Mouse (Mus musculus) embryo, embryonic 9.5 days (tissue): ENCODE results near the gene St6galnac6.
A peak's percentile ranks its signal among the peaks of the same experiment; 100 is the strongest.

Experiments used
- DNase-seq: peaks from one replicate; pipeline ENCODE4 v3.0.0-alpha.2; 2017; ENCODE audit errors: extremely low spot score

The St6galnac6 gene

DNA sequence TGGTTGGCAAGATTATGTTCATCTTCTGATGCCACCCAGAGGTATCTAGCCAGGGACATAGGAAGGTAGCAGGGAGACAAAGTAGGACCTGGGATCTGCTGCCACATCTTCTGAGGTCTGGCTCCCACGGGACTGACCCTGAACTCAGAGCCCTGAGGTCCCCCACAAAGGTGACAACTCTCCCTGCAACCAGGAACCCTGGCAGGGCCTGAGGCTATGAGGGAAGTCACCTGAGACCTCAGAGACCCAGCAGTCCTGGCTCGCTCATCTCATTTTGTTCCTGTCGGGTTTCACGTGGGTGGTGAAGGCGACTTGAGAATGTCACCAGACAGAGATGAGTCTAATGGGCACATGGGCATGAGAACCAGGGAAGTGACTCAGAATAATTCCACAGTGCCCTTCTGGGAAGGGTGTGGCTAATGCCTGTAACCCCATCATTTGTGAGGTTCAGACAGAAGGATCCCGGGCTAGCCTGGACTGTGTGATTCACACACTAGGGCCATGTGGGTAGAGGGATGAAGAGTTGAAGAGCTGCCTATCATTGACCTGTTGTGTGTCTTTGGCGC is 14.3 kb upstream of the St6galnac6 start:
- no peak for DNase-seq

DNA sequence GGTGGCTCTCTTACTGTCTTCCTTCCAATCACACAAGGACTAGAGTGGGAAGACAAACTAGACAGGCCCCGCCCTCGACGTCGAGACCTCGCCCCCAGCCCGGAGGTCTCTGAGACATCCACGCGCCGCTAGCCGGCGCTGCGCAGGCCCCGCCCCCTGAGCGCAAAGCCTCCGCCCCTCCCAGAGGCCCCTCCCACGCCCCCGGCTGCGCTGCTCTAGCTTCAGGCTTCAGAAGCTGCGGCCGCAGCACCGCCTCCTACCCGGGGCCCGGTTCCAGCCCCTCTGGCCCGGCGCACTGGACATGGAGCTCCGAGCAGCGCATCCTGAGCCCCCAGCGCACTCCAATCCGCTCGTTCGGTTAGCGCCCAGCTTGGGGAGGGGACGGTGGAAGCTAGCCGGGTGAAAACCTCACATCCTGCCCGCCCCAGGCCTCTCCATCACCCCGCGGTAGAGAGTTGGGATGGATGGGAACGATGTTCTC is 12.6 kb upstream of the St6galnac6 start, which contains the start of gene St6galnac4:
Gene St6galnac4, plus strand, starts transcription at position 225 of the 481 bp plus-strand sequence.
- DNase-seq = peak; percentile 96

DNA sequence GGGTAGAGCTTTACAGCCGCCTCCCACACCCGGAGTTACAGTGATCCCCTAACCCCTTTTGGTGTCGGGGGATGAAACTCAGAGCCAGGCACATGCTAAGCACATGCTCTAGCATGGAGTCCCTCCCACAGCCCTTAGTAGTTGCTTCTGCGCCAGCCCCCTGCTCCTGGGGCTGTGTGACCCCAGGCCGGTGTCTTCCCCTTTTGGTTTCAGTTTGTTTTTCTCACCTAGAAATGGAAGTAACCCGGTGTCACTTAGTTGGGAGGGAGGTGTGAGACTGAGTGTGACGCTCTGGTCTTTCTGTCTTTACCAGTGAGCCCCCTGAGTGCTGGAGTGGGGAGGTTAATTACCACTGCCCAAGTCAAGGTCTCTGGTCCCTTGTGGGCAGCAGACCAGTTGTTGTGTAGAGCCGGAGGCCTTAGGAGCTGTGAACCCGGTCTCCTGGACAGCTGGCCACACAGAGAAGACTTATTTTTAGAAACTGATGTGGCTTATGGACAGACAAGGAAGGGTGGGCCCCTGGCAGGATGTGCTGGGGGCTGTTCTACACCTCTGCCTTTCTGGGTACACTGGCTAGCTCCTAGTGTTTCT is 11.7 kb upstream of the St6galnac6 start:
- DNase-seq = no peak

- no peak for DNase-seq
These were observed 10.2 kb upstream of the St6galnac6 start for GRCm38 (mm10) chr2:32589213-32589795.

DNA sequence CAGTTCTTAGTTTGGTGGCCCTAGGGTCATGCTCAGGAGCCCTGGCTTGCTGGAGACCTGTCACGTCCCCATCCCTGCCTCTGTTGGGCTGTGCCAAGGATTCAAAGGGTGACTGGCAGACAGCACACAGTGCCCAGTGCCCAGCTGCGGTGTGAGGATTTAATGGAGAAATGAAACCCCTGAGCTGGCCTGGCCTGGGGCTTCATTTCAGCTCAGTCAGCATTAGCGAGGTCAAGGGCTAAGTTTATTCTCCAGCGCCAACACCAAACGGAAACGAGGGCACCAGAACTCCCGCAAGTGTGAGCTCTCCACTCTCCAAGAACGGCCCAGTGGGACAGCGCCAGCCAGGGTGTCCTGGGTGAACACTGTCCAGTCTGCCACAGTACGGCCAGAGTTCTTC is 9.3 kb upstream of the St6galnac6 start:
- no peak for DNase-seq

GRCm38 (mm10) chr2:32591249-32591648 is 8.3 kb upstream of the St6galnac6 start:
- DNase-seq = no peak

DNA sequence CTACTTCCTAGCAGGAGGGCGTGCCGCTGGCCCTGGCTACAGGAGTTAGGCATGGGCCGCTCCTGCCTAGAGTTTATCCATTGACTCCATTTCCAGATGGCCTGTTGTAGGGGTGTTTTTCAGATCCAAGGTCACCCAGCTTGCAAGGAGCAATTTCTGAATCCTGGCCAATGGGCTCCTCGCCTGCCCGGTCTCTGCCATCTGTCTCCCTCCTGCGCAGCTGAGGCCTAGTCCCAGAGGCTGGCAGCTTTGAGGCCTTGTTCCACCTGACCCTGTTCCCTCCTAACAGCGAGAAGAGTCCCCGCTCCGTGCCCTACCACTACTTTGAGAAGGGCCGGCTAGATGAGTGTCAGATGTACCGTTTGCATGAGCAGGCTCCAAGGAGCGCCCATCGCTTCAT is 2.8 kb upstream of the St6galnac6 start:
- DNase-seq = no peak

GRCm38 (mm10) chr2:32597248-32597647 is 2.3 kb upstream of the St6galnac6 start:
- DNase-seq = no peak

GRCm38 (mm10) chr2:32597699-32598098 is 1.8 kb upstream of the St6galnac6 start:
- DNase-seq = no peak

DNA sequence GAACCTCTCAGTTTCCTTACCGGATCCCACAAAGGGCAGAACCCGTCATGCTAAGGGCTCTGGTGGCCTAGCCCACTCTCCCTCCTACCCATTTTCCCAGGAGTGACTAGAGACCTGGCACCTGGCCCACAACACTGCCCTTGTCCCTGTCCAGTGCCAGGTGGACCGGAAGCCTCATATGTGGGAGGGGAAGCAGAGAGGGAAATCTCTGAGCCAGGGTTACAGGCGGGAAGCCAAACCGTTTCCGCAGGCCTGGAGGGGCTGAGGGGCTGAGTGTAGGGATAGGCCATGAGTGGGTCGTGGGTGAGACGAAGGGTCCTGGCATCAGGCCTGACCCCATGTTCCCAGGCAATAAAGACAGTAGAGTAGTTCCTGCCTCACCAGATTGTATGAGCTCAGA is 1.0 kb upstream of the St6galnac6 start:
- DNase-seq = no peak

GRCm38 (mm10) chr2:32601417-32602065 is 2.0 kb downstream of the St6galnac6 start:
- no peak for DNase-seq

DNA sequence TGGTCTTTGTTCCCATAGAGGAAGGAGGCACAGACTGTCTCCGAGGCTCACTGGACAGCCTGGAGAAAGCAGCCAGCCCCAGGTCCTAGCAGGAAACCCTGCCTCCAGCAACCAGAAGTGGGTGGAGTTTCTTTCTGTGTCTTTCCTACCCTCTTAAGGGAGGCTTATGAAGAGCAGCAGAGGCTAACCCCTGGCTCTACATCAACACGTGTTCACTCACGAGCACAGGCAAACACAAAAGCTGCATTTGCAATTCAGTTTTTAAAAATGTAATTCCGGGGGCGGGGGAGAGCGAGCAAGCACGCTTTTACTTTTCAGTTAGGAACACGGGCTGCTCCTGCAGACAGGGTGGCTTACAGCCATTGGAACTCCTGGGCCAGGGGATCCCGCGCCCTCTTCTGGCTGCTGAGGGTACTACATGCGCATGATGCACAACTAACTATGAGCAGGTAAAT is 3.1 kb downstream of the St6galnac6 start:
- peak; percentile 93 for DNase-seq

DNA sequence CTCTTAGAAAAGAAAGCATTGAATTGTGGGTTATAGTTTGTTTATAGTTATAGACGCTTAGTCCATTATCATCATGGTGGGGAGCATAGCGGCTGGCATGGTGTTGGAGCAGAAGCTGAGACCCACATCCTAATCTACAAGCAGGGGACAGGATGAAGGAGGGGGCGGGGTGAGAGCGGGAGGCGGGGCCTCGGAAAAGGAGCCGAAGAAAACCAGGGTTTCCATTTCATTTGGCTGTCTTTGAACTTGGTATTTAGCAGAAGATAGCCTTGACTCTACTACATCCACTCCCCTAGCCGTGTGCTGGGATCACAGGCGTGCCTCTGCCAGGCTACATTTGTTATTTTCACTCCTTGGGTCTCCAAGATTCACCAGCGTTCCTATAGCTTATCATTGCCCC is 5.1 kb downstream of the St6galnac6 start:
- DNase-seq = no peak

GRCm38 (mm10) chr2:32606161-32607142 is 6.9 kb downstream of the St6galnac6 start:
- peak; percentile 81 for DNase-seq

DNA sequence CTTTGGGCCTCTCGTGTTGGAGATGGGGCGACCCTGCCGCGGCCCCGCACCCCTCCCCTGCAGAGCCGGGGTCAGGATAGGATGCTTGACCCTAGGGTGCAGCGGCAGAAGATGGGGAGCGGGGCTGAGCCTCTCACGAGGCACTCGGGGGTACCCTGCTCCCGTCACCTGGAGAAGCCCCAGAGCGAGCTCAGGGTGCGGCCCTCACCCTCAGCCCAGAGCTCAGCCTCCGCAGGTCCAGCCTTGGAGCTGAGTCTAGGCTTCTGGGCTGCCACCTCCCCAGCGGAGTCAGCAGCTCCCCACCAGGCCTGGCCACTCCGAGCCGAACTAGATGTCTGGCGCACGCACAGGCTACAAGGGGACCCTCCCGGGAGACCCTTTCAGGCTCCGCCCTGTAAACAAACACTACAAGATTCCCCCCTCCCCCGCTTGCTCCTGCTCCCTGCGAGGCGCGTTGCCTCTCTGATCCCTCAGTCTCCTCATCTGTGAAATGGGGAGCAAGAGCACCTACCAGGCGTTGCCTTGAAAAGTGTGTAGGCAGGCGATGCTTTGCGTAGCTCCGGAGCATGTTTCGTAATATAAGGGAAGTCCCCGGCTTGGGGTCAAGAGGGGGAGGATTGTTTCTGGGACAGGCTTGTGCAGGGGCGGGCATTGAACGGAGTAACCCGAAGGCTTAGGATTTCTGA is 7.9 kb downstream of the St6galnac6 start:
- peak; percentile 67 for DNase-seq

DNA sequence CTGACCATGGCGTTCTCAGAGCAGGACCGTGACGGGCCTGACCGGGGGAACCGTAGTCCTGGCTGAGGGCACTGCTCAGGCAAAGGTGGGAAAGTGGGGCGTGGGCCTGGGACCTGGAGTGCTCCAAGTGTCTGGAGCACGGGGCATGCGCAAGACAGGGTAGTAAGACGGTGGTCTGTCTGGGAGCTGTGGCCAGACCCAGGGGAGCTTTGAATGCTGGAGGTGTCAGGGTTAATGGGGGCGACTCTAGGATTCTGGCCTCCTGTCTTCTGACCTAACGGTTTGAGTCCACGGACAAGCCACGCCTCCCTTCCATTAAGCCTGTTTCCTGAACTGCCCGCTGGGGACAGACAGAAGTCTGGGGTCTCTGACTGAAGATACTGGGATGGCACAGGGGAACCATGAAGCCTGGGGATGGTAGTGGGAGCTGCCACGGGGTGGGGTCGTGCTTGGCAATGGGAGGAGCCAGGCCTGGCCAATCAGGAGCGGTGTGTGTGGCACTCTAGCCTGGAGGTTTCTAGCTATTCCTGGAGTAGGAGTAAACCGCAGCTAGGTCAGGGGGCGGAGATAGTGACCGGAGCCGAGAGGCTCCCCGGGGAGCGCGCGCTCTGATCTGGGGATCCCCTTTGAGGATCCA is 8.8 kb downstream of the St6galnac6 start:
- DNase-seq = peak; percentile 79

DNA sequence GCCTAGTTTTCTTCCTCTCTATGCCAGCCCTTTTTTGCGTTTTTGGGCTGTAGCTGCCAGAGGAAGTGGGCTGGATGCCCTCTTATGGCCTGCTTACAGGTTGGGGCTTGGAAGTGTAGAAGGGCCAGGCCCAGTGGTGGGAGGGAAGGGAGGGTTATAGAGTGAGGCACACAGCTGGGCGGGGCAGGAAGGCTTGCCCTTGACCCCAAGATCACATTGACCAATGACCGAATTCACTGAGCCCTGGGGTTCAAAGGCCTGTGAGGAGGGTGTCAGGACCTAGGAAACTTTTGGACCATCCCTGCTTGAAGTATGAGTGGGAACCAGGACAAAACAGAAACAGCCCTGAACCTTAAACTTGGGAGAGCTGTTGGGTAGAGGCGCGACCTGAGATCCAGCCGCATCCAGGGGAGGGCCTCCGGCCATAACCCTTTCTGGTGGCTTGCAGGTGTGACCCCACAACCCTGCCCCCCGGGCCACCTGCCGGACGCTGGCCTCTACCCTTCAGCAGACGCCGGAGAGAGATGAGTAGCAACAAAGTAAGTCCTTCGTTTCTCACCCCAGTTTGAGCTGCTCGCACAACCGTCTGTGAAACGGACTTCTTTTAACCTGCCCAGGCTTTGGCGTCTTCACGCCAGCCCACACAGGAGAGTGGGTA is 9.4 kb downstream of the St6galnac6 start:
- DNase-seq = no peak

GRCm38 (mm10) chr2:32610610-32611229 is 11.2 kb downstream of the St6galnac6 start:
- DNase-seq = peak; percentile 65

- DNase-seq = no peak
These were observed 12.8 kb downstream of the St6galnac6 start for GRCm38 (mm10) chr2:32612274-32612673.
